Mouse (Mus musculus) gastrocnemius, adult 18-20 months (tissue): ENCODE data around the gene Tmem263. TPM values are rescaled to one million over a fixed set of nuclear protein-coding genes. Genes with fewer than 3 reads are reported as not detected.

Source experiments
- total RNA-seq, 2 experiments: library from RNA; stranded (reverse); gene quantifications; 2 replicates each; pipeline ENCODE4 v1.2.3; 2021

Tmem263 gene
- total RNA-seq, 2 experiments from 2014 or later: 8.7 to 11.8 TPM

Other genes starting within 250 kb of the Tmem263 start
- 10 to 100 TPM; 44.8 to 46.4 TPM for gene Ric8b, start 185.0 kb upstream of the Tmem263 start, total RNA-seq
- under 1 TPM; 0.16 to 0.24 TPM for gene Fhl4, start 132 bp upstream of the Tmem263 start, total RNA-seq
- gene Mterf2, start 25.4 kb downstream of the Tmem263 start, total RNA-seq: 10 to 100 TPM; 11.4 to 15.0 TPM
- gene Cry1, start 82.4 kb downstream of the Tmem263 start, total RNA-seq: 10 to 100 TPM; 10.8 to 16.1 TPM